Mouse (Mus musculus): ENCODE results near the gene Papss1. TPM values are rescaled to one million over a fixed set of nuclear protein-coding genes. Genes with fewer than 3 reads are reported as not detected.

The Papss1 gene
- total and polyA plus RNA-seq, 2 experiments: 5.6 to 6.5 TPM

DNA sequence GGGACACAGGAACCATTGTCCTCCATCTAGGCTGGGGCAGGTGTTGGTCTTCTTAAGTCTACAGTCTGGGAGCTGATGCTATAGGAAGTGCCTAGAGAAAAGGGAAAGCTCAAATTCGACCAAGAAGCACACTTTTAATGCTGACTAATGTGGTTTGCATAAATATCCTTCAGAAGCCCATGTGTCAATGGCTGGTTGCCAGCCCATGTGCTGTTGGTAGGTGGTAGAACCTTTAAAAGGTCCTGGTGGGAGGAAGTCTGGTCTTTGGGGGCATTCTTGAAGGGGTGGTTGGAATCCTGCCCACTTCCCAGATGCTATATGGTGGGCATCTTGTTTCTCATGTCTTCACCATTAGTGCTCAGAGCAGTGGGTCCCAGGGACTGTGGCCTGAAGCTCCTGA, 5.9 kb downstream of the Papss1 start:
- Histone ChIP-seq H3K4me3 (ENCODE audit: insufficient read depth, low read depth, low read length) (no peak overlapping the region), H3K27ac (replicated peaks; ENCODE audit: insufficient read depth, low read depth, low read length) (no peak overlapping the region), H3K36me3 (ENCODE audit: control insufficient read depth, insufficient read depth, low read length) (no peaks in the 10 kb centered on the region), H3K9ac (ENCODE audit: low read depth, low read length) (no peak overlapping the region), H3K79me2 (ENCODE audit: control insufficient read depth, insufficient read depth, low read length) (no peaks in the 10 kb centered on the region; the same call in 1 of the 2 replicates), H3K4me1 (ENCODE audit: control insufficient read depth, insufficient read depth, low read length) (0 out of 2 replicates have a peak, but pooled peaks cover 2% of the 10 kb centered on the region), H3K27me3 (ENCODE audit: control insufficient read depth, insufficient read depth, low read length) (no peaks in the 10 kb centered on the region)
- WGBS: 48% methylated on average over 1 of the region's 1 CpGs
- DNase-seq (ENCODE audit: extremely low read depth, low read depth, low spot score): no peak
- no peak for TF ChIP-seq CTCF (IDR thresholded peaks at IDR 0.05; ENCODE audit: low read depth, low read length)
- no peak for TF ChIP-seq POLR2A (IDR thresholded peaks at IDR 0.05; ENCODE audit: extremely low read depth, insufficient read depth, low read length)

DNA sequence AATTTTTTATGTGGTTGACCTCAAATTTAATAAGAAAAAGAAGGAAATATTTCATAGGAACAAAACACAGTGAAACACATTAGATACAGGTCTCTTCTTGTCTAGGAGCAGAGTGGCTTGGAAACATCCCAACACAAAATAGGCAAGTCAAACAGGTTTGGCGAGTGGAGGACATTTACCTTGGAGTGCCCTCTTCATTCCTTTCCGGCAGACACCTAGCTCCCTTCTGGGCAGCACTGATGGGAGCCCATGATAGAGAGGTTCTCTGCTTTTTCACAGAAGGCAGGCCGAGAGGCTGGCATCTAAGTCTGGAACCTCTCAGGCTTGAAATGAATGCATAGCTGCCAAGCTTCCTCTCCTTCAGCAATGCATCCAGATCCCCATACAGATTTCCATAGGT, 9.0 kb downstream of the Papss1 start:
- DNase-seq (ENCODE audit: extremely low read depth, low read depth, low spot score): no peak
- H3K36me3 ChIP-seq (ENCODE audit: control insufficient read depth, insufficient read depth, low read length): no peaks in the 10 kb centered on the region
- 55% methylated on average over 3 of the region's 3 CpGs for WGBS

GRCm38 (mm10) chr3:131578434-131579104, 14.0 kb downstream of the Papss1 start:
- H3K36me3 ChIP-seq (ENCODE audit: control insufficient read depth, insufficient read depth, low read length): no peaks in the 10 kb centered on the region; the same call in 1 of the 2 replicates
- 71% methylated on average over 7 of the region's 7 CpGs for WGBS
- H3K79me2 ChIP-seq (ENCODE audit: control insufficient read depth, insufficient read depth, low read length): no peaks in the 10 kb centered on the region
- no peaks in the 10 kb centered on the region for H3K27me3 ChIP-seq (ENCODE audit: control insufficient read depth, insufficient read depth, low read length)
- DNase-seq (ENCODE audit: extremely low read depth, low read depth, low spot score): peak; percentile 14
- no peaks in the 10 kb centered on the region for H3K4me1 ChIP-seq (ENCODE audit: control insufficient read depth, insufficient read depth, low read length)
- no peak for TF ChIP-seq CTCF (IDR thresholded peaks at IDR 0.05; ENCODE audit: low read depth, low read length)
- H3K27ac ChIP-seq (replicated peaks; ENCODE audit: insufficient read depth, low read depth, low read length): no peak overlapping the region
- H3K4me3 ChIP-seq (ENCODE audit: insufficient read depth, low read depth, low read length): no peak overlapping the region
- H3K9ac ChIP-seq (ENCODE audit: low read depth, low read length): no peak overlapping the region

More for the DNA sequence above, 9.0 kb downstream of the Papss1 start:
- TF ChIP-seq POLR2A (IDR thresholded peaks at IDR 0.05; ENCODE audit: extremely low read depth, insufficient read depth, low read length) (no peak), CTCF (IDR thresholded peaks at IDR 0.05; ENCODE audit: low read depth, low read length) (no peak)
- H3K4me3 ChIP-seq (ENCODE audit: insufficient read depth, low read depth, low read length): no peak overlapping the region
- no peaks in the 10 kb centered on the region for H3K4me1 ChIP-seq (ENCODE audit: control insufficient read depth, insufficient read depth, low read length)
- H3K79me2 ChIP-seq (ENCODE audit: control insufficient read depth, insufficient read depth, low read length): no peaks in the 10 kb centered on the region; the same call in 1 of the 2 replicates
- no peak overlapping the region for H3K9ac ChIP-seq (ENCODE audit: low read depth, low read length)
- no peaks in the 10 kb centered on the region for H3K27me3 ChIP-seq (ENCODE audit: control insufficient read depth, insufficient read depth, low read length)
- H3K27ac ChIP-seq (replicated peaks; ENCODE audit: insufficient read depth, low read depth, low read length): no peak overlapping the region

GRCm38 (mm10) chr3:131580040-131580439, 15.5 kb downstream of the Papss1 start:
- Histone ChIP-seq H3K36me3 (ENCODE audit: control insufficient read depth, insufficient read depth, low read length) (no peaks in the 10 kb centered on the region; the same call in 1 of the 2 replicates), H3K27me3 (ENCODE audit: control insufficient read depth, insufficient read depth, low read length) (no peaks in the 10 kb centered on the region), H3K79me2 (ENCODE audit: control insufficient read depth, insufficient read depth, low read length) (no peaks in the 10 kb centered on the region), H3K27ac (replicated peaks; ENCODE audit: insufficient read depth, low read depth, low read length) (no peak overlapping the region), H3K4me3 (ENCODE audit: insufficient read depth, low read depth, low read length) (no peak overlapping the region), H3K9ac (ENCODE audit: low read depth, low read length) (no peak overlapping the region), H3K4me1 (ENCODE audit: control insufficient read depth, insufficient read depth, low read length) (no peaks in the 10 kb centered on the region)
- DNase-seq (ENCODE audit: extremely low read depth, low read depth, low spot score): no peak
- no peak for TF ChIP-seq CTCF (IDR thresholded peaks at IDR 0.05; ENCODE audit: low read depth, low read length)
- no peak for TF ChIP-seq POLR2A (IDR thresholded peaks at IDR 0.05; ENCODE audit: extremely low read depth, insufficient read depth, low read length)
- 88% methylated on average over 4 of the region's 4 CpGs for WGBS

- no peak for TF ChIP-seq POLR2A (IDR thresholded peaks at IDR 0.05; ENCODE audit: extremely low read depth, insufficient read depth, low read length)
- no peak for TF ChIP-seq CTCF (IDR thresholded peaks at IDR 0.05; ENCODE audit: low read depth, low read length)
- no peak for DNase-seq (ENCODE audit: extremely low read depth, low read depth, low spot score)
Measured at GRCm38 (mm10) chr3:131581096-131581495, 16.5 kb downstream of the Papss1 start.

GRCm38 (mm10) chr3:131586818-131587217, 22.2 kb downstream of the Papss1 start:
- no peaks in the 10 kb centered on the region for H3K4me1 ChIP-seq (ENCODE audit: control insufficient read depth, insufficient read depth, low read length)
- TF ChIP-seq CTCF (IDR thresholded peaks at IDR 0.05; ENCODE audit: low read depth, low read length) (no peak), POLR2A (IDR thresholded peaks at IDR 0.05; ENCODE audit: extremely low read depth, insufficient read depth, low read length) (no peak)
- H3K79me2 ChIP-seq (ENCODE audit: control insufficient read depth, insufficient read depth, low read length): no peaks in the 10 kb centered on the region
- 100% methylated on average over 3 of the region's 3 CpGs for WGBS
- H3K4me3 ChIP-seq (ENCODE audit: insufficient read depth, low read depth, low read length): no peak overlapping the region
- no peak overlapping the region for H3K27ac ChIP-seq (replicated peaks; ENCODE audit: insufficient read depth, low read depth, low read length)
- DNase-seq (ENCODE audit: extremely low read depth, low read depth, low spot score): no peak
- no peak overlapping the region for H3K9ac ChIP-seq (ENCODE audit: low read depth, low read length)
- no peaks in the 10 kb centered on the region; the same call in 1 of the 2 replicates for H3K36me3 ChIP-seq (ENCODE audit: control insufficient read depth, insufficient read depth, low read length)
- no peaks in the 10 kb centered on the region for H3K27me3 ChIP-seq (ENCODE audit: control insufficient read depth, insufficient read depth, low read length)

More at GRCm38 (mm10) chr3:131581096-131581495, 16.5 kb downstream of the Papss1 start:
- Histone ChIP-seq H3K79me2 (ENCODE audit: control insufficient read depth, insufficient read depth, low read length) (no peaks in the 10 kb centered on the region), H3K36me3 (ENCODE audit: control insufficient read depth, insufficient read depth, low read length) (no peaks in the 10 kb centered on the region; the same call in 1 of the 2 replicates), H3K9ac (ENCODE audit: low read depth, low read length) (no peak overlapping the region), H3K27ac (replicated peaks; ENCODE audit: insufficient read depth, low read depth, low read length) (no peak overlapping the region), H3K27me3 (ENCODE audit: control insufficient read depth, insufficient read depth, low read length) (no peaks in the 10 kb centered on the region), H3K4me3 (ENCODE audit: insufficient read depth, low read depth, low read length) (no peak overlapping the region), H3K4me1 (ENCODE audit: control insufficient read depth, insufficient read depth, low read length) (no peaks in the 10 kb centered on the region)
- WGBS: 93% methylated on average over 7 of the region's 7 CpGs
